Mouse (Mus musculus): ENCODE results near the gene Polr3e. TPM values are rescaled to one million over a fixed set of nuclear protein-coding genes. Genes with fewer than 3 reads are reported as not detected.

The Polr3e gene
- polyA plus RNA-seq, 1 experiment from 2014 or later = 11.9 TPM

DNA sequence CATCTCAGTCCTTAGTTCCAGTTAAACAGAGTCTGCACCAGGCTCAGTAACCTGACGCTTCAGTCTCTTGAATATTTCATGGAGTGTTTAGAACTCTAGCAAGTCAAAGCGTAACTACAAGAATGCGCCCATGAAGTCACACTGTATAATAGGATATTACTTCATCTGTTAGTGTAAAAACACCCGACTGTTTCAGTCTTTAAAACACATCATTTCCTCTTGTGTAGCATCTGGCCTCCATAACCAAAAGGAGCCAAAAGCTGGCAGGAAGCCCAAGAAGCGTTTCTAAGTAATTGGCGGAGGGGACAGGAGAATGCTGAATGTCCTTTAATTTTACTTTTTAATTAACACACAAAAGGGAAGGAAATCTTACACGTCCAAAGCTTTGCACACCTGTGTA, 59.5 kb downstream of the Polr3e start:
- no peaks in the 10 kb centered on the region for H3K36me3 ChIP-seq (ENCODE audit: inconsistent target)
- 56% methylated on average over 7 of the region's 7 CpGs for WGBS (ENCODE audit: missing documents)
- no peak overlapping the region for H3K27ac ChIP-seq
- H3K4me3 ChIP-seq (ENCODE audit: inconsistent target) = no peak overlapping the region
- peaks cover 51% of the 10 kb centered on the region for H3K79me2 ChIP-seq (ENCODE audit: inconsistent target)

DNA sequence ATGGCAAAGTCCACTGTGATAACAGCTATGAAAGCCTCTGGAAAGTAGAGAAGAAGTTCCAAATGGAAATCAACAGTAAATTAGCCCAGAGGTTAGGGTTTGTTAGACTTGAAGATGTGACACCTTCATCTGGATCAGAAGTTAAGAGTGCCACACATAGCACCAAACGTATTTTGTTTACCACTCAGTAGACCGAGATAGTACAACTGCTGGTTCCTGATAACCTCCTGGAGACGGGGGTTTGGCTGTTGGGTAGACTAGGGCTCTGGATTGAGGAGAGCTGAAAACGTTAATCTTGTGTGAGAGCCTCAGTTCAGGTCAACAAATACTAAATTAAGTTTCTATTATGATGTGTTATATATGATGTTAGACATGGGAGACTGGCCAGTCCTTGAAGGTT, 62.5 kb downstream of the Polr3e start:
- Histone ChIP-seq H3K27ac (no peak overlapping the region), H3K79me2 (ENCODE audit: inconsistent target) (peaks cover 45% of the 10 kb centered on the region), H3K4me3 (ENCODE audit: inconsistent target) (no peak overlapping the region), H3K36me3 (ENCODE audit: inconsistent target) (no peaks in the 10 kb centered on the region)
- WGBS (ENCODE audit: missing documents) = 89% methylated on average over 4 of the region's 4 CpGs

DNA sequence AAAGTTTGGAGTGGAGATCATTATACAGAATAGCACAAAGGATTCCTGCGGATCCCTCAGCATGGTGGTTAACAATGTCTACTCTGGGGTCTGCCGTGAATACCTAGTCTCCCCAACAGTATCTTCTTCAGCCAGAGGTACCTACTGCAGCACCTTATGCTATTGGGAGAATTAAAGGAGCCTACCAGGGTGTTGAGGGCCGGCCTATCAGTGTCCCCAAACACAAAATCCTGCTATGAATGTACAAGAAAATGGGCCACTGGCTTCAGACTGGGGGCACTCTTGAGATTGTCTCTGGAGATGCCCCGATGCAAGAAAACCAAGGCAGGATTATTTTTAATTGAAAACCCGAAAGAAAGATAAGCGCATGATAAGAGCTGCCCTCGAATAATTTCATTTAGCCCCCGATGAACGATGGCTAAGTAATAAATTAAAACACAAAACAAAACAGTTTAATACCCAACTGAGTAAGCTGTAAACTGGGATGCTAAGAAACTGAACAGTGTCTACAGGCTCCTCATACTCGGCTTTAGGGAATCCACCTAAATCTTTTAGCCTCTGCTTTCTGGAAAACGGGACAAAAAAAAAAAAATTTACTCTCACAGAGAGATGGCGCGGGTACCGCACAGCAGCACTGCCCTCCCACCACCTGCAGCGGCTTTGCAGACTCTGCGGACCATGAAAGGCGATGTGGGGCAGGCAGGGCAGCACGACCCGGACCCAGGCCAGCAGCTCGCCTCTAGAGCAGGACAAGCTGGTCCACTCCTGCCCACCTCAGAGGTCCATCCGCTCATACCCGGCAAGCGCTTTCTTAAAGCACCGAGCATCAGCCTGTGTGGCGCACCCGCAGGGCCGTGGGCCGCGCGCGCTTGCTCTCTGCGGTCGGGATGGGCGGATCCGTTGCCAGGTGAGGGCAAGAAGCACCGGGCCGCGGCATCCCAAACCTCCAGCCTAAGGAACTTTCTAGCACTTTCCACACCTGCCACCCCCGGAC, 63.7 kb downstream of the Polr3e start:
- Histone ChIP-seq H3K4me3 (ENCODE audit: inconsistent target) (peak overlapping the region; percentile 33), H3K79me2 (ENCODE audit: inconsistent target) (peaks cover 35% of the 10 kb centered on the region), H3K36me3 (ENCODE audit: inconsistent target) (no peaks in the 10 kb centered on the region), H3K27ac (no peak overlapping the region)
- 15% methylated on average over 39 of the region's 39 CpGs for WGBS (ENCODE audit: missing documents)

DNA sequence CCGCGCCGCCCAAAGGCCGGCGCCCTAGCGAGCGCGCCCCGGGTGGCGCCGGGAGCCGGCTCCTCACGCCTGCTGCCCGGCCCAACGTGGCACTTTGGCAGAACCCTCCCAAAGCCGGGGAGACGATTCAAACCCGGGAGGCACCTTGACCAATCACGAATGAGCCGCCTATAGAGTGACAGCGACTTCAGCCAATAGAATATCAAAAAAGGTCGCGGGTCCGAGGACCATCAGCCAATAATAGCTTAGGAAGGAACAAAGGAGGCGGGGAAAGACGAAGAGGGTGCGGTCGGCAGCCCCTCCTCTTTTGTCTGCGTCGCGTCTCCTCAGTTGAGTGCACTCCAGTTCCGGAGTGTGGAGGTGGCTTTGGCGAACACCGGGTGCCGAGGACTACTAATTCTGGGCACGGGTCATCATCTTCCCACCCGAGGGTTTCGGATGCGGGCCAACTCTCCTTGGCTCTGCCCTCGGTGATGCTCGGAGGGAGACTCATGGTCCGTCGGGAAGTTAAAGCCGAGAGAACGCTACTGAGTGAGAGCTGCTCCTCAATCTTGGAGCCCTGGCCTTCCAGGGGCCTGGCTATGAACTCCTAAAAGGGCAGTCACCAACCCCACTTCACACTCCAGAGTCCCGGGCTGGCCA, 64.8 kb downstream of the Polr3e start, which contains the start of the genes Cdr2 and Mfsd13b:
Cdr2 (minus strand) TSS at position 113 of the 642 bp plus-strand sequence.
Mfsd13b (plus strand) TSS at position 310 of the 642 bp plus-strand sequence.
- Histone ChIP-seq H3K27ac (peak within 1 kb of the TSS; percentile 79), H3K4me3 (ENCODE audit: inconsistent target) (peak within 1 kb of the TSS; percentile 78), H3K36me3 (ENCODE audit: inconsistent target) (no peaks in the 10 kb centered on the region), H3K79me2 (ENCODE audit: inconsistent target) (peaks cover 30% of the 10 kb centered on the region; the same call in 1 of the 2 replicates)
- WGBS (ENCODE audit: missing documents) = under 1% methylated on average over 44 of the region's 46 CpGs

DNA sequence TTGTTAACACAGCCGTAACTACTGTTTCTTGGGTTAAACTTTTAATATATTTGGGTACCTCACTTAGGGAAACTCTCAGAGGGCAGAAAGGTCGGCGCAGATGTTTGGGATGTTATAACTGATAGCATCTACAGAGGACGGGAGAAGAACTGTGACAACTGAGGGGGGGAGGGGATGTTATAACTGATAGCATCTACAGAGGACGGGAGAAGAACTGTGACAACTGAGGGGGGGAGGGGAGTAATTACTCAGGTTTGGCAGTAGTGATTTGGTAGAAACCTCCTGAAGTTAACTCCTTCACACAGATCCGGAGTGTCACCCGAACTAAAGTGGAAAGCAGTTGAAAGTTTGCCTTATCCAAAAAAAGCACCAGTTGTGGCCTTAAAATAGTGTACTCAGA, 65.4 kb downstream of the Polr3e start:
- H3K79me2 ChIP-seq (ENCODE audit: inconsistent target) = peaks cover 29% of the 10 kb centered on the region; the same call in 1 of the 2 replicates
- H3K27ac ChIP-seq = peak overlapping the region; percentile 79
- peak overlapping the region; percentile 78 for H3K4me3 ChIP-seq (ENCODE audit: inconsistent target)
- no peaks in the 10 kb centered on the region for H3K36me3 ChIP-seq (ENCODE audit: inconsistent target)
- WGBS (ENCODE audit: missing documents) = 24% methylated on average over 7 of the region's 7 CpGs

DNA sequence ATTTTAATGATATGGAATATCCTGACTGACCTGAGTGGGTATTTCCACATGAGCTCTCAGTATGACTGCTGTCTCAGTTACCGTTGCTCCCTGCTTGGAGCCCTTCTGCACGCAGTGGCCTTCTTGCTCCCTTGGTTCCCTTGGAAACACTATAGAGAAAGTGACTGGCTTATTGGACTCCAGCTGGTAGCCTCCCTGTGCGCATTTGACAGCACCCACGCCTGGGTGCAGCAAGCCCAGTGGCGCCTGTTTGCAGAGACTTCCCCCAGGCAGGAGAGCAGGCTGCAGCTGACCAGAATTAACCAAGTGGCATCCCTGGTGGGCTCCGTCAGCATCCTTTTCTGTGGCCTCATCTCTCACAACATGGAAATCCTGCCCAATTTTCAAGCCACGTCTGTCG, 73.6 kb downstream of the Polr3e start:
- H3K4me3 ChIP-seq (ENCODE audit: inconsistent target) = no peak overlapping the region
- no peaks in the 10 kb centered on the region for H3K79me2 ChIP-seq (ENCODE audit: inconsistent target)
- H3K36me3 ChIP-seq (ENCODE audit: inconsistent target) = no peaks in the 10 kb centered on the region
- 98% methylated on average over 6 of the region's 8 CpGs for WGBS (ENCODE audit: missing documents)
- no peak overlapping the region for H3K27ac ChIP-seq

Other genes with a start within 250 kb of the Polr3e start
- 0.10 TPM in 1 of 3 replicates, not detected in the others for gene Pdzd9, start 247.4 kb upstream of the Polr3e start, polyA plus RNA-seq (2018)
- 9.4 to 12.6 TPM (median 12.5 TPM) in 3 replicates for gene Mosmo, start 240.1 kb upstream of the Polr3e start, polyA plus RNA-seq (2018)
- gene Vwa3a, start 178.4 kb upstream of the Polr3e start, polyA plus RNA-seq (2018) = not detected in 3 replicates
- not detected in 3 replicates for gene Gm5737, start 105.4 kb upstream of the Polr3e start, polyA plus RNA-seq (2018)
- gene Eef2k, start 74.9 kb upstream of the Polr3e start, polyA plus RNA-seq (2018) = 19.4 to 32.2 TPM (median 21.0 TPM) in 3 replicates
- 3.2 to 6.3 TPM (median 4.4 TPM) in 3 replicates for gene Cdr2, start 64.6 kb downstream of the Polr3e start, polyA plus RNA-seq (2018)
- gene Mfsd13b, start 64.8 kb downstream of the Polr3e start, polyA plus RNA-seq (2018) = 0.07 to 0.16 TPM in 2 of 3 replicates, not detected in the other
- gene Mettl9, start 116.7 kb downstream of the Polr3e start, polyA plus RNA-seq (2018) = 35.8 to 44.5 TPM (median 41.0 TPM) in 3 replicates
- 75.4 to 337 TPM (median 171 TPM) in 3 replicates for gene Igsf6, start 156.8 kb downstream of the Polr3e start, polyA plus RNA-seq (2018)
- not detected in 3 replicates for gene Otoa, start 163.9 kb downstream of the Polr3e start, polyA plus RNA-seq (2018)